Mouse (Mus musculus): Measurements from ENCODE around the gene Pelo. TPM values are rescaled to one million over a fixed set of nuclear protein-coding genes. Genes with fewer than 3 reads are reported as not detected.

Pelo gene
- polyA plus RNA-seq, 1 experiment from 2014 or later, result 6.2 TPM

DNA sequence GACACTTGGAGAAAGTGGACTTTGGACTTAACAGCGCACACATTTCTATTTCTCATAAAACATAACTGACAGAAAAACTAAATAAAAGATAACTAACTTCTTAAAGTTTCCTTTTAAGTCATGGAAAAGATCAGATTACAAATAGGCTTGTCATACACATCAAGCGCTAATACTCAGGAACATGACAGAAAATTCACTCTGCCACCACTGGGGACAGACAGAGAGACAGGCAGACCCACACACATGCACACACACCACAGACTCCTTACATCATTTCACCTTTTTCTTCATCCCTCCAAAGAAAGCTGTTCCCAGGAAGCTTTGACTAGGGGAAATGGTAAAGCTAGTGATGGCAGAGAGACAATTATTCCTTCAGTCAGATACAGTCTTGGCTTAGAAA lies 5.4 kb upstream of the Pelo start:
- H3K36me3 ChIP-seq, result no peaks in the 10 kb centered on the region
- H3K4me1 ChIP-seq, result no peaks in the 10 kb centered on the region
- H3K9ac ChIP-seq, result no peak overlapping the region
- no peak for ATAC-seq (ENCODE audit: insufficient number of reproducible peaks, insufficient read depth, low FRiP score, low TSS enrichment)
- no peak overlapping the region for H3K4me2 ChIP-seq (replicated peaks)
- H3K27me3 ChIP-seq, result no peaks in the 10 kb centered on the region
- WGBS, result 83% methylated on average over 2 of the region's 2 CpGs
- no peak overlapping the region for H3K4me3 ChIP-seq
- no peaks in the 10 kb centered on the region for H3K9me3 ChIP-seq
- no peak overlapping the region for H3K27ac ChIP-seq

DNA sequence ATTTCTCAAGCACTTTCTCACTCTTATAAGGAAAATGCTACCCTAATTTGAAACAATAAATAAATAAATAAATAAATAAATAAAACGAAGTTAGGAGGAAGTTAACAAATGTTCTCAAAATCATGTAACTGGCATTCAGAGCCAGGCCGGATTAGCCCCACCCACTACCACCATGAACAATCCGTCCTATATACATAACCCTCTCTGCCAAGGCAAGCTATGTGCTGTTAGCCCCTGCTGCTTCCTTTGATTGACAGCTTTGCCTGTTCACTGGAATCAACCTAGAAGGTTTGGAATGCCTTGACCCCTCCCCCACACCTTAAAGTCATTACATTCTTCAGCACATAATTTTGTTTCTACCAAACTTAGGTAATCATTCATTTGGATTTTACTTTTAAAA lies 1.5 kb upstream of the Pelo start:
- no peak overlapping the region for H3K27ac ChIP-seq
- no peak overlapping the region for H3K9ac ChIP-seq
- no peak overlapping the region for H3K4me2 ChIP-seq (replicated peaks)
- peaks cover 10% of the 10 kb centered on the region; the same call in 1 of the 2 replicates for H3K4me1 ChIP-seq
- WGBS, result 63% methylated on average over 3 of the region's 3 CpGs
- H3K36me3 ChIP-seq, result peaks cover 18% of the 10 kb centered on the region
- H3K4me3 ChIP-seq, result no peak overlapping the region
- ATAC-seq (ENCODE audit: insufficient number of reproducible peaks, insufficient read depth, low FRiP score, low TSS enrichment), result no peak
- H3K27me3 ChIP-seq, result no peaks in the 10 kb centered on the region
- peaks cover 7% of the 10 kb centered on the region; the same call in 1 of the 2 replicates for H3K9me3 ChIP-seq

DNA sequence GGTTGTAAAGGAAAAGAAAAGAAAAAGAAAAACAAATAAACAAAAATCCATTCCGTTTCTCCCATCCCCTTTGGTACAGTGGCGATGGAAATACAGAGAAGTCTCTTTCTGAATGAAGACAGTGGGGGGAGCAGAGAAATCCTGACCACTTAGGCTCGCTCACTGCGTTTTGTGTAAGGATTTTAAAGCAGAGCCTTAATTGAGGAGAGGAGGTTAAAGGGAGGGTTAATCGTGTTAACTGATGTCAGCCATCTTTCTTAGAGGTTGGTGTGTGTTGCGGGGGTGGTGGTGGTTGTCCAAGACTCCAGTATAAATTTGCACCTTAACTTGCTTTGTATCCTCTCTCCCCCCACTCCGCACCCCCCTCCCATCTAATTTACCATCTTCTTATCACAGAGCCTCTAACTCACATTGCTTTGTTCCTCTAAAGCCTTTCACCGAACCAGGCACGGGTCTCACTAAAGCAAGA lies 1.0 kb upstream of the Pelo start:
- Histone ChIP-seq H3K9ac (peak overlapping the region; percentile 61; the same call in 1 of the 2 replicates), H3K9me3 (peaks cover 7% of the 10 kb centered on the region; the same call in 1 of the 2 replicates), H3K36me3 (peaks cover 19% of the 10 kb centered on the region), H3K4me2 (replicated peaks) (peak overlapping the region; percentile 90), H3K27me3 (no peaks in the 10 kb centered on the region), H3K27ac (peak overlapping the region; percentile 90; the same call in 1 of the 2 replicates), H3K4me1 (peaks cover 10% of the 10 kb centered on the region; the same call in 1 of the 2 replicates), H3K4me3 (peak overlapping the region; percentile 70; the same call in 1 of the 2 replicates)
- 50% methylated on average over 9 of the region's 9 CpGs for WGBS
- ATAC-seq (ENCODE audit: insufficient number of reproducible peaks, insufficient read depth, low FRiP score, low TSS enrichment), result no peak

DNA sequence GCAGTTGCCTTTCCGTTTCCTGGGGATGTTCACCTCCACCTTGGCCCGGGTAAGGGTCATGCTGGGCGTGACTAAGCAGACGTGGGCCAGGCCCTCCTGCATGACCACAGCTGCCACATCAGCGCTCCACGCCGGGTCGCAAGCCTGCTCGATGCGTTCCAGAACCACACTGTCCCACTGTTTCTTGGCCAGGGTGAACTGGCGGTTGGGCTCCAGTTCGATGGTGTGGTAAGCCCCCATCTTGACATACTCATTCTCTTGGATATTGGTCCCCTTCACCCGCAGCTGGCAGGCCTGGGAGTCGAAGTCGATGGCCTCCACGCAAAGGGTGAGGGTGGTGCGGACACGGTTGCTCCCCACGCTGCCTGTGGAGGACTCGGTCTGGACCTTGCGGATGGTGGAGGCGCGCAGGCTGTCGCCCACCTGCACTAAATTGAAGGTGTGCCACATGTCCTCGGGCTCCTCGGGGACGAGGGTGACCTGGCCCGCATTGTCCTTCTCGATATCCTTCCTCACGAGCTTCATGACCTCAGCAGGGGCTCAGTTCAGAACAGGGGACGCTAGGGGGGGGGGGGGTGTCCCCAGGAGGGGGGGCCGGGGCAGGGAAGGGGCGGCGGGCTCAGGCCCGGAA lies 476 bp downstream of the Pelo start:
- Histone ChIP-seq H3K4me1 (peaks cover 10% of the 10 kb centered on the region; the same call in 1 of the 2 replicates), H3K36me3 (peaks cover 19% of the 10 kb centered on the region), H3K27ac (peak overlapping the region; percentile 90; the same call in 1 of the 2 replicates), H3K9ac (peak overlapping the region; percentile 82), H3K9me3 (peaks cover 7% of the 10 kb centered on the region; the same call in 1 of the 2 replicates), H3K4me2 (replicated peaks) (peak overlapping the region; percentile 90), H3K4me3 (peak overlapping the region; percentile 70), H3K27me3 (no peaks in the 10 kb centered on the region)
- WGBS, result 9% methylated on average over 31 of the region's 35 CpGs
- peak; percentile 68 for ATAC-seq (ENCODE audit: insufficient number of reproducible peaks, insufficient read depth, low FRiP score, low TSS enrichment)

DNA sequence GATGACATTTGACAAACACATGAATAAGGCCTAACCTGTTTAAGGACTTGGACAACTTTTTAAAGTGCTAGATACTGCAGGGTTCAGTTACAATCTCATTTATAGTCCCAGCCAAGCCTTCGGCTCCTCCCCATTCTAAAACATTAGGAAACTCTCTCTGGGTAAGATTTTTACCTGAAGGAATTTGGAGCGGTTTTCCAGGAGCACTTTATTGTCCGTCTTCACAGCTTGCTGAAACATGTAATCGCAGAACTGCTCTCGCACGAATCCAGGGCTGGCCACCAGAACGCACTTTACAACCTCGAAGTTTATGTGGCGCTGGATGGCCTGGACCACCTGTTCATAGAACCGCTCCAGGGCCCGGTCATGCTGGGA lies 979 bp downstream of the Pelo start:
- Histone ChIP-seq H3K36me3 (peaks cover 19% of the 10 kb centered on the region), H3K27me3 (no peaks in the 10 kb centered on the region), H3K9ac (peak overlapping the region; percentile 82), H3K4me1 (peaks cover 10% of the 10 kb centered on the region; the same call in 1 of the 2 replicates), H3K9me3 (peaks cover 7% of the 10 kb centered on the region; the same call in 1 of the 2 replicates), H3K4me3 (peak overlapping the region; percentile 70), H3K4me2 (replicated peaks) (peak overlapping the region; percentile 90), H3K27ac (no peak overlapping the region)
- 64% methylated on average over 11 of the region's 11 CpGs for WGBS
- no peak for ATAC-seq (ENCODE audit: insufficient number of reproducible peaks, insufficient read depth, low FRiP score, low TSS enrichment)

DNA sequence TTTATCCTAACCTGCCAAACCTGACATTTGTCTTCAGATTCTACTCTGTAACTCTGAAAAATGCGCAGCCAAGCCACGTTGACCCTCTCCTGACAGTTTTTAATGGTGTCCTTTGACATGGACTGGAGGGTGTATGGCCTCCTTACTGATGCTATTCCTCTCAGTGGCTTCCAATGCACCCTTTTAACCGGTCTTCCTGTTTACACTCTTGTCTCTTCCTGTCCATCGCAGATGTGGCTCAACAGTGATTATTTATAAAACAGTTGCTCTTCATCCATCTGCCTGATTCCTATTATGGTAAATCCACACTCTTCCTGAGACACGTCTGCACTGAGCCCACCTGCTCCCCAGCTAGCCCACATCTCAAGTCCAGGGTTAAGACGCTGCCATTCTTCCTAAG lies 4.0 kb downstream of the Pelo start:
- Histone ChIP-seq H3K4me2 (replicated peaks) (no peak overlapping the region), H3K36me3 (peaks cover 19% of the 10 kb centered on the region), H3K27ac (no peak overlapping the region), H3K9ac (no peak overlapping the region), H3K4me1 (peaks cover 10% of the 10 kb centered on the region; the same call in 1 of the 2 replicates), H3K27me3 (no peaks in the 10 kb centered on the region), H3K4me3 (no peak overlapping the region), H3K9me3 (peaks cover 7% of the 10 kb centered on the region; the same call in 1 of the 2 replicates)
- 92% methylated on average over 6 of the region's 6 CpGs for WGBS
- no peak for ATAC-seq (ENCODE audit: insufficient number of reproducible peaks, insufficient read depth, low FRiP score, low TSS enrichment)

DNA sequence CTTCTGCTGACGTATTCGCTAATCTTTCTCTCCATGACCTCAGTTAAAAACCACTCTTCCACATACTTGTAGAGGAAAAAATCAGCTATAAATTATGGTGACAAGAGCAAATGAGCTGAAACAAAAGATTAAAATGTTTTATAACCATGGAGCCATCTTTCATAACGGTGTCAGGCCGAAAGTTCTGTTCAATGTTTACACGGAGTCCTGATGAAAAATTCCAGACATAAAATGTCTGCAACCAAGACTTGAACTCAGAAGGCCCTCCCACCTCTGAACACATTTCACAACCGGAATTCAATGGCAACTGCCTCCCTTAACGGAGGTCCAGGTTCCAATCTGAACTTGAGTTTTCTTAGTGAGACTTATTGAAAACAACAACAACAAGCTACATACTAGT lies 7.6 kb downstream of the Pelo start:
- no peaks in the 10 kb centered on the region for H3K4me1 ChIP-seq
- no peak overlapping the region for H3K4me2 ChIP-seq (replicated peaks)
- peaks cover 6% of the 10 kb centered on the region for H3K36me3 ChIP-seq
- no peak overlapping the region for H3K9ac ChIP-seq
- ATAC-seq (ENCODE audit: insufficient number of reproducible peaks, insufficient read depth, low FRiP score, low TSS enrichment), result no peak
- H3K27ac ChIP-seq, result no peak overlapping the region
- WGBS, result 86% methylated on average over 7 of the region's 7 CpGs
- H3K4me3 ChIP-seq, result no peak overlapping the region
- 0 out of 2 replicates have a peak, but pooled peaks cover 2% of the 10 kb centered on the region for H3K9me3 ChIP-seq
- no peaks in the 10 kb centered on the region for H3K27me3 ChIP-seq

DNA sequence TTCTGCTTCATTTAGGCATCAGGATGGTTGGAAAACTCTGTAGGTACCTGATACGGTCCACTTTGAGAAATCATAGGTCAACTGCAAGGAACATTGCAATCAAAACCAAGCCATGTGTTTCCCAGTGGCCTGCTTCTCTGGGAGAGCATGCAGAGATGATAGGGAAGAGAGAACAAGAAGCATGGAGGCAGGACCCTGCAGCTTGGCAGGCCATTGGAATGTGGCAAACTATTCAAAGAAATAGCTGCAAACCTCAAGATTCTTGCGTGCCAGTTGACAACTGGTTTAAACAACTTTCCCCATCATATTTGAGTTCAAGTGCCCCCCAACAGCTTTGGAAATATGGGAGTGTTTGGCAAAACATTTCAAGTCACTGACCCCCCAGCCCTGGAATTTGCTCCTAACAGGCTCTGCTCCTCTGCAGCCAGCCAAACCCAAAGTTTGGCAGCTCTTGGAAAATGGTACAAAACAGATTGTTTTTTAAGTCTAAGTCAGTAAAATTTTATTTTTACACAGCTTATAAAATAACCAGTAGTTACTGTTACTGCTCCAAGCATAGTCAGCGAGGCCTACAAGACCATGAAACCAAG lies 9.9 kb downstream of the Pelo start:
- no peak for ATAC-seq (ENCODE audit: insufficient number of reproducible peaks, insufficient read depth, low FRiP score, low TSS enrichment)
- no peaks in the 10 kb centered on the region for H3K27me3 ChIP-seq
- H3K4me1 ChIP-seq, result no peaks in the 10 kb centered on the region
- no peak overlapping the region for H3K4me3 ChIP-seq
- no peak overlapping the region for H3K4me2 ChIP-seq (replicated peaks)
- H3K9ac ChIP-seq, result no peak overlapping the region
- WGBS, result 88% methylated on average over 3 of the region's 3 CpGs
- H3K36me3 ChIP-seq, result no peaks in the 10 kb centered on the region
- no peak overlapping the region for H3K27ac ChIP-seq
- no peaks in the 10 kb centered on the region for H3K9me3 ChIP-seq

DNA sequence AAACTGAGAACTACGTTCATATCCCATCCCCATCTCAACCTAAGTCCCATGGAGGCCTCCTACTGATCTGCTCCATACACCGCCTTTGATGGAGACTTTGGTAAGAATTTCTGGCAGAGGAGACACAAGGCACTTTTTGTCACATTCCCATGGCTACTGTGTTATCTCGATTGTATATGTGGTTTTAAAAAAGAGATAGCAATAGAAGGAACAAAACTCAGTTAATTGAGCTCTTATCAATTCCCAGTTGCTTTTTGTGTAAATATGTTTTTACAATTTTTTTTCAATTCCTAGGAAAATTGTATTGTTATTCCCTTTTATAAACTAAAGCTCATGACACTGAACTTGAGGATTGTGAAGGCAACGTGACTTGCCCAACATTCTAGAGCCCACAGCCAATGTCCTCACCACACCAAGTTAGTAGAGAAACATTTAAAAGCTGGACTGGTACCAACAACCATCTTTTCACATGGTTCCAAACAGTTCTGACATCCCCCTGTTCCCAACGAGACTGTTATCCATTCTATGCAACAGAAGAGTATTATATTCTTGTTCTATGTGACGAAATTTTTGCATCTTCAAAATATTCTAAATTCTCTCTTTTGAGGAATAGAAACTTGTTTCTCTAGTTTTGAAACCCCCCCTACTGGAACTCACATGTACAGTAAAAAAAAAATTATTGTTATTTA lies 10.8 kb downstream of the Pelo start:
- WGBS, result 83% methylated on average over 6 of the region's 6 CpGs

DNA sequence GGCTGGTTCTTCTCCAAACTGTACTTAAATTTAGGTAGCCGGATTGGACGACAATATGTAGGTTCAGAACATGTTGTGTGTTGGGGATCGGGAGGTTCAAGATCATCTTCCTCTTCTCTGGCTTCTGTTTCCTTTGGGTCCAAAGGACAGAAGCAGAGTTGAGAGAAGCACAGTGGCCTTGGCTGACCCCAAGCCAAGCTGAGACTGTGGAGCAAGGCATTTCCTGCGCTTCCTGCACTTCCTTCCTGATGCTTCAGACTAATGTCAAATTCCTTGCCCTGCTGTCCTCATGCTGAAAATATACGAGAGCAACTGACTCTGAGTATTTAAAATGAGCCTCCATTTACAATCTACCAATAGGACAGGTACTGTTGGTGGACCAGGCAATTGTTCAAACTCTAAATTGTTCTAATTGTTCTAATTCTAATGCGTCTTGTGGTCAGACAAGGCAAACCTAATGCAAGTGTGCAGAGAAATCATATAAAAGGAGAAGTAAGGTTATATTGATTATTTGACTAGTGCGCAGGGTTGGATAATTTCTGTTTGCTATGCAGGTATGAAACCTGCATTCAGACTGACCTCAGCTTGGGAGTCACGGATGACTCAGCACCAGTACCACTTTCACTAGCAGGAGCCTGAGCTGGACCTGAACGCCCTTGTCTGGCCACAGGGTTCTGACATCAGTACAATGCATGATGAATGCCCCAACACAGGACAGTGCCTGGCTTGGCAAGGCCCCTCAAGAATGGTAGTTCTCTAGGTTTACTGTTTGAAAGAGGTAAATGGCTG lies 12.4 kb downstream of the Pelo start:
- no peaks in the 10 kb centered on the region for H3K36me3 ChIP-seq
- no peak overlapping the region for H3K9ac ChIP-seq
- H3K4me1 ChIP-seq, result no peaks in the 10 kb centered on the region
- no peak overlapping the region for H3K4me2 ChIP-seq (replicated peaks)
- no peak overlapping the region for H3K27ac ChIP-seq
- no peaks in the 10 kb centered on the region for H3K9me3 ChIP-seq
- no peak for ATAC-seq (ENCODE audit: insufficient number of reproducible peaks, insufficient read depth, low FRiP score, low TSS enrichment)
- no peaks in the 10 kb centered on the region for H3K27me3 ChIP-seq
- WGBS, result 80% methylated on average over 9 of the region's 9 CpGs
- H3K4me3 ChIP-seq, result no peak overlapping the region

More for the DNA sequence above, 10.8 kb downstream of the Pelo start:
- no peak overlapping the region for H3K27ac ChIP-seq
- H3K9ac ChIP-seq, result no peak overlapping the region
- no peaks in the 10 kb centered on the region for H3K36me3 ChIP-seq
- H3K9me3 ChIP-seq, result no peaks in the 10 kb centered on the region
- H3K4me3 ChIP-seq, result no peak overlapping the region
- no peaks in the 10 kb centered on the region for H3K27me3 ChIP-seq
- no peak overlapping the region for H3K4me2 ChIP-seq (replicated peaks)
- H3K4me1 ChIP-seq, result no peaks in the 10 kb centered on the region
- ATAC-seq (ENCODE audit: insufficient number of reproducible peaks, insufficient read depth, low FRiP score, low TSS enrichment), result no peak

DNA sequence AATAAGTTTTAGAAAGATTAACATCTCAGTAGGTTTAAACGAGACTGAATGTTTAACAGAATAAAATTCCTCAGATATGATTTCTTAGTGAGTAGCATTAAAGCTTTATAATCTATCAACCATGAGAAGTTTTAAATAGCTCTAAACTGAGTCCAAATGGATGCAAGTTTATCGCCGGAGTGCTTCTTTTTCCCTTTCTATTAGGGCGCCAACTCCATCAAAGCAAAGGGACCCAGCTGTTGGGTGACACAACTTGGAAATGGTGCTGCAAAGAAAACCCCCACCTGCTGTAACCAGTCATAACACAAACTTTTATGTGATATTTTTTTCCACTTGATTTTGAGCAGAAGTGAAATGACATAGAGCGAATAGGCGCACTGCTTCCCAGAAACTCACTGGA lies 17.6 kb downstream of the Pelo start:
- no peaks in the 10 kb centered on the region for H3K36me3 ChIP-seq
- H3K27me3 ChIP-seq, result no peaks in the 10 kb centered on the region
- H3K9me3 ChIP-seq, result no peaks in the 10 kb centered on the region
- no peaks in the 10 kb centered on the region for H3K4me1 ChIP-seq
- H3K4me2 ChIP-seq (replicated peaks), result no peak overlapping the region
- no peak overlapping the region for H3K4me3 ChIP-seq
- no peak overlapping the region for H3K27ac ChIP-seq
- no peak overlapping the region for H3K9ac ChIP-seq
- ATAC-seq (ENCODE audit: insufficient number of reproducible peaks, insufficient read depth, low FRiP score, low TSS enrichment), result no peak
- 89% methylated on average over 6 of the region's 6 CpGs for WGBS

Measured in embryonic facial prominence, embryonic 12.5 days (tissue).